Mouse (Mus musculus): ENCODE measurements around the gene Sirt7. TPM values are rescaled to one million over a fixed set of nuclear protein-coding genes. Genes with fewer than 3 reads are reported as not detected.

Sirt7 gene
- polyA plus RNA-seq, 1 experiment, result 107 TPM

DNA sequence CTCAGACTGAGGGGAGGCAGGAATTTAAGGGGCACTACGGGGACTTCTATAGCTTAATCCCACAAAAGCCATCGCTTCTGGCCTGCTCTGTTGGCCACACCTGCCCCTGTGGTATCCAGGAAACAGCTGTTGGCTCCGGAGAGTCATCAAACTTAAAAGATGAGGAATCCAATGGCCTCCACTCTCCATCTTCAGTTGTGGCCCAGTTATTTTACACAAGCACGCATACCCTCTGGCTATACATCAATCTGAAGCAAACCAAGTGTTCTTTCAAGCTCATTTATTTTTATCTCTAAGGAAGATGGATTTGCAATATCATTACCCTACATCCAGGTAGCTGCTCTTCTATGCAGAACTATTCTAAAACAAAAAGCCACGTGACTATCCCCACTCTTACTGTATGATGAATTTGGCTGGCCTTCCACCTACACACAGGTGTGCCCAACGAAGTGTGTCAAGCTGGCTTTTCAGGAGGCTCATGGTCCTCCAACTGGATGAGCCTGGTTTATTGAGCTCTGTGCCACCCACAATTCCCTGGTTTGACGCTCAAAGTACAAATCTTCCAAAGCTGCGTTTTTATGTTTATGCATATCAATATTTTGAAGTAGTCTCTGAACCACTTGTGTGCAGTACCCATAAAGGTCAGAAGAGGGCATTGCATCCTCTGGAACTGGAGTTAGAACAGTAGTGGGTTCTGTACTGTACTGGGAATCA, 42.6 kb downstream of the Sirt7 start:
- DNase-seq (ENCODE audit: low spot score), result no peak

- peak; percentile 93 for DNase-seq (ENCODE audit: low spot score)
These were observed 43.4 kb downstream of the Sirt7 start, which contains the start of gene Arhgdia for GRCm38 (mm10) chr11:120581490-120582267. Gene Arhgdia, minus strand, starts transcription at chr11:120581624.

DNA sequence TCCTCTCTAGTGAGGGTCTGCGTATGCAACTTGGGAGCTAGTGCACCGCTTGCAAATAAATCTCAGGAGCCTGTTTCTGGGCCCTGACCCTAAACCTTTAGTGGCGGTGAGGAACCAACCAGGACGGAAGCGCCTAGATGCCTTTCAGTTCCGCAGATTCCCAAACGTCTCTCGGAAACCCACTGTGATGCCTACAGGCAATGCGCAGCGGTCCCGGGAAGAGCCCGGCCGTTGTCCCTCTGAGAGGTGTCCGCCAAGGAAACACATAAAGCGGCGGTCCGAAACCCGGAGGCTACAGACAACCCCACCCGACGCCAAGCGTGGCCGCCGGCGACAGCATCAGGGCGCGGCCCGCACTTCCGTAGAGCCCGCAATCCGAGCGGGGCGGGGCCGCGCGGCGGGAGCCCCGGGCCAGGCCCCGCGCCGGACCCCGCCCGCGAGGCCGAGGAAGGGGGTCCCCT, 44.1 kb downstream of the Sirt7 start:
- peak; percentile 50 for DNase-seq (ENCODE audit: low spot score)

DNA sequence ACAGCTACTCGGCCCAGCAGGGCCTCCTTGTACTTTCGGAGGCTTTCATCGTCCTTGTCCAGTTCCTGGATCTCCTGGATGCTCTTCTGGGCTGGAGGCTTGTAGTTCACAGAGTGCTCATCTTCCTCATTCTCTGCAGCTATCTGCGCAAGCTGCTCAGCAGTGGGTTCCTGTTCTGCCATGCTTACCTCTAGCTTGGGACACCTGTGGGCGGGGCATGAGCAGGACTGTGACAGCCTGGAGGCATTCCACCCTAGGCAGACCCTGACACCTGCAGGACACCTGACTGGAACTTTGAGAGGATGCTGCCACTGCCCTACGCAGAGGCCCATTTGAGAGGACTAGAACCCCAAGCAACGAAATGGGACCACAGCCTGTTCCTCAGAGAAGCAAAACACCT, 44.9 kb downstream of the Sirt7 start:
- DNase-seq (ENCODE audit: low spot score), result no peak

DNA sequence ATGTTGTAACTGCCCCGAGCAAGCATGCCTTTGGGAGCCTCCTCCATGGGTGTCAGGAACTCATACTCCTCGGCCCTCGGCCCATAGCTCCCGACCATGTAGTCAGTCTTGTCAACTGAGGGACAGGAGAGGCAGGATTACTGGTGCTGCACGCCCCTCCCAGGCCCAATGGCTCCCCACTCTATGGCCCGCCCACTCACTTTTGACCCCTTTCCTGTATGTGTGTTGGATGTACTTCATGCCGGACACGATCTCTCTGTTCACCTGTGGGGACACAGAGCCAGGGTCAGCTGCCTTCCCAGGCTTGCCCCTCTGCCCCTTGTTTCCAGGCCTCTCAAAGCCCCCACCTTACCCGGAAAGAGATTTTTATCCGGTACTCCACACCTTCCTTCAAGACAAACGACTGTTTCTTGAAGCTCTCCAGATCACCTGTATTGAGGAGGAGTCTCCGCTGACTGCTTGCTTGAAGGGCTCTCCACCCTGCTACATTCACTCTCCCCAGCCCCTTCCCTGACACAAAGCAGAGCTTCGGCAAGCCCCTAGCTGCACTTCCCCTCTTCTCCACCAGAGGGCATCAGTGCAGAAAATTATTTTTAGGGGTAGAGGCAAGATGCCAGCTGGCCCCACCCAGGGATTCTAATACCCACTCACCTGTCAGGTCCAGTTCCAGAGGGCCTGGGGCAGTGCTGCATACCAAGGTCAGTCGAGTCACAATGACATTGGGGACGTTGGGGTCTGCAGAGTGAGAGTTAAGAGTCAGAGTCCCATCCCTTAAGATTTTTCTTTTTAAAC, 45.5 kb downstream of the Sirt7 start:
- peak; percentile 53 for DNase-seq (ENCODE audit: low spot score)

DNA sequence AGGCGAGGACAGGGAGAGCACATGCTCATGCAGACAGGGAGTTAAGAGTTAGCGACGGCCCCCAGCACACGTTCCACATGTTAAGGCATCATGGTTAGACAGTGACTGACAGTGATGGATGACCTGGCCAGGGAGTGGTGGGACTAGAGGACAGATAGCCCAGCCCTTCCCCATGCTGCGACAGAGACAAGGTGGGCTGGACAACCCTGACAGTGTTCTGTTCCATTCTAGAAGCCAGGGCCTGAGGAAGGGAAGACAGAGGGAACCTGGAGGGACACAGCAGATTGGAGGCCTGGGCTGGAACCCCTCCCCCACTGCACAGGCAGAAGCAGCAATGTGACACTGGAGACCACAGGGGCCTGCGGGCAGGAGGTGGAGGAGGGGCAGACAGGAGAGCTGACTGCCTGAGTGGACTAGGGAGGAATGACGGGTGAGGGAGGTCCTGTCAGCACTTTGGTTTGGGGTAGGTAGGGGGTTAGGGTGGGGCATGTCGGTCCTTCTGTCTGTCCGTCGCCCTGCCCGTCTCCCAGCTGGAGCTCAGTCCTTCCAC, 46.3 kb downstream of the Sirt7 start:
- DNase-seq (ENCODE audit: low spot score), result no peak

- no peak for DNase-seq (ENCODE audit: low spot score)
These were observed 46.9 kb downstream of the Sirt7 start for GRCm38 (mm10) chr11:120578024-120578693.

DNA sequence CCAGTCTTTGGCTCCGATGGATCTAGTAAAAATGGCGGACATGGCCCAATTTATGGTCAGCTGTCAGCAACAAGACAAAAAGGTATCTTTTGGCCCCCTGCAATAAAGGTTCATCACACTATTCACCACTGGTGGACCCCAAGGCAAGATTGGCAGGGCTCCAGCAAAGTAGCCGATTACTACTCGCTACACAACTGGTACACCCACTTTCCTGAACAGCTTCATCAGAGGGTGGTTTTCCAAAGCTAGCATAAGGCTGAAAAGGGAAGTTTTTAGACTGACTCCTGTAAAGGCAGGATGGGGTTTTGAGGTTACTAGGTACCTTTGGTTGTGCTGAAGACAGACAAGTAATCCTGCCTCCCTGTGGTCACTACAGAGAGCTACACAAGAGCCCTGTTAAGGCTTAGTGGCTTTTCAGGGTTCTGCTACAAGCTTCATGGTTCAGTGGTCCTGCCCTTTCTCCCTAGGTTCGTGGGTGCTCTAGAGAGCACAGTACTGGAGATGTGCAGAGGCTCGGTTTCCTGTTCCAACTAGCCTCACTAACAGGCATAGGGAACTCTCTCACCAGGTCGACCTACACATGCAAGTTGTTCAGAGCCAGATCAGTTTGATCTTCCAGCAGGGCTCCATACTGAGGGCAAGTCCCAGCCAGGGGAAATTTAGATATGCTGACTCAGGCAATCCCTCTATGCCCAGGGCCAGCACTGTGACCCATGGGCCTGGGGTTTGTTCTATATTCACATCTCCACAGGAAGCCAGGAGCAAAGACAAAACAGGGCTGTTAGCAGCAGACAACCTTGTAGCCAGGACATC, 47.6 kb downstream of the Sirt7 start:
- no peak for DNase-seq (ENCODE audit: low spot score)

GRCm38 (mm10) chr11:120576365-120576981, 48.6 kb downstream of the Sirt7 start:
- DNase-seq (ENCODE audit: low spot score), result no peak

- no peak for DNase-seq (ENCODE audit: low spot score)
These were observed 49.1 kb downstream of the Sirt7 start for GRCm38 (mm10) chr11:120575940-120576339.

DNA sequence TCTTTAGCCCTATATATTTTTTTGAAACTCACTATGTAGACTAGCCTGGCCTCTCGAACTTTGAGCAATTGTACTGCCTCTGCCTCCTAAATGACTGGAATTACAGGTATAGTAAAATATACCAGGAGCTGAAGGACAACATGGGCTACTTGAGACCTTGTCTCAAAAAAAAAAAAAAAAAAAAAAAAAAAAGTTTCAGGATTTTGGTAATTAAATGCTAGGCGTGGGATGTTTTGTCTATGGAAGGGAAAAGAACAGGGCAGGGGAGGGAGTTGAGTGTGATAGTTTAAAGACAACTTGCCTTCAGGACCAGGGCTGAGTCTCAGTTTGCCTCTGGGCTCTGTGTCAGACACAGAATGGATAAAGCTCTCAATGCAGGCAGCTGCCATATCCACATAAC, 50.0 kb downstream of the Sirt7 start:
- DNase-seq (ENCODE audit: low spot score), result no peak

DNA sequence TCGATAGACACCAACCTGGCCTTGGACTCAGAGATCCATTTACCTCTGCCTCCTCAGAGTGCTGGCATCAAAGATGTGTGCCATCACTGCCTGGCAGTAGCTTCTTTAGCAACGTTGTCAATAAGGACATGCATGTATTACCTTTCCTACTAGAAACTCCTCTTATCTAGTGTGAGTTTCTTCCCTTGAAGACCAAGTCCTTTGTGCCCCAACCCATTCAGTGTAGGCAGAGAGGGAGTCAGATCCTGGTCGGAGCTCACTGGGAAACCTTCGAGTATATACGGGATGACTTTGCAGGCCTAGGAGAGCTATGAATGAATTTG, 50.8 kb downstream of the Sirt7 start:
- DNase-seq (ENCODE audit: low spot score), result no peak

DNA sequence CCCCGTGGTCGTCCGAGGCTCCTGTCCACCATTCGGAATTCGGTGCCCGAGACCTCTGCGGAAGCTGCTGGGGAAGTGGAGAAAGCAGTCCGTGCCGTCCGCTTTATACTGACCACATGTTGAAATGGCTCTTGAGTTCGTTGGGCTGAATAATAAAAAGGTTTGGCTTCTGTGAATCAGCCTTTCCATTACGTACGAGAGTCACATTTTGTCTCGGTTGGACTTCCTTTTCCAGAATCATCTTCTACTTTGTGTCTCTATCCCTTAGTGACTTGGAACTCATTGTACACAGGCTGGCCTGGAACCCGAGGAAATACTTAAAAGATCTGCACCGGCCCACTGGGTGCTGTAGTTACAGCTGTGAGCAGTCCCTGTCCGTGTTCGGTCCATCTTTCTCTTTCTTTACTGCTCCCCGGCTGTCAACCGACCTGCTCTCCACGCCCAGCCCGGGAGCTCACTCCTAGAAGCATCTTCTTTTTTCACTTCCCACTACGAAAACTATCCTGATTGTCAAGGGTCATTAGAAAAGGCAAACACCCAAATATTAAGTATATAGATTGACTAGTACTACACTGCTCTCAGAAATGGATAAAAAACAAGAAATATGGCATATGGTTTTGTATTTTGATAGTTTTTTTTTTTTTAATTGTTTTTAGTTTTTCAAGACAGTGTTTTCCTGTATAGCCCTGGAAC, 51.3 kb downstream of the Sirt7 start:
- no peak for DNase-seq (ENCODE audit: low spot score)

DNA sequence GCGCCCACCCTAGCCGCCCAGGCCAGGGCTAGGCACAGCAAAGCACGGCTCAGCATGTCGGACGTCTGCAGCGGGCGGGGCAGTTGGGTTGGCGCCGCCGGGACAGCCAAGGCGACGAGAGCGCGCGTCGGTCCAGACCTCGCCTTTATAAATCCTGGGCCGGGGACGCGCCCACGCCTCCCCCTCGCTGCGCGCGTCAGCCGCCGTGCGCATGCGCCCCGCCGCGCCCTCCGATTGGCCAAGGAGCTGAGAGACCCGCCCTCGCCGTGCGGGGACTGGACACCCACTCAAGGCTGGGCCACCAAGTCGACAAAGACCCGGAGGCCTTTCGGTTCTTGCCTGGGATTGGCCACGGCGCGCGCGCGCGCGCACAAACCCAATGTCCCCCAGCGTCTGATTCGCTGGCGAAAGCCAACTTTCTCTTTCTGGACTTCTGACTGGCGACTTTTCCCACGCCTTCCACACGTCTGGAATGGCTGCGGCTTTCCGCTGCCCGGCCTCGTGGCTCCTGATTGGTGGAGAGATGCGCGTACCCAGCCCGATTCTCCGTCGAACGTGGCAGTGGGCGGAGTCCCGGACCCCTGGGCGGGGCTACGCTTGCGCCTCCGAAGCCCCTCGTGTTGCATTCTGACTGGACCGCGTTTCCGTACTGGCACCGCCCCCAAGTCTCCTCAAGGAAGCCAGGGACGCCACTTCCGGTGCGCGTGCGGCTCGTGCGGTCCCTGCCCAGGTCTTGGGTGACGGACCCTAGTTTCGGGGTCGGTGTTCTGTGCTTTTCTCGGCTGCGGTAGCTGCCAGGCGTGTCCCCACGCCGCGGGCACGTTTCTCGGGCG, 52.1 kb downstream of the Sirt7 start, which contains the start of gene P4hb:
P4hb (minus strand) TSS at position 502 of the 833 bp plus-strand sequence.
- peak; percentile 99 for DNase-seq (ENCODE audit: low spot score)

GRCm38 (mm10) chr11:120572417-120572751, 52.7 kb downstream of the Sirt7 start:
- no peak for DNase-seq (ENCODE audit: low spot score)

DNA sequence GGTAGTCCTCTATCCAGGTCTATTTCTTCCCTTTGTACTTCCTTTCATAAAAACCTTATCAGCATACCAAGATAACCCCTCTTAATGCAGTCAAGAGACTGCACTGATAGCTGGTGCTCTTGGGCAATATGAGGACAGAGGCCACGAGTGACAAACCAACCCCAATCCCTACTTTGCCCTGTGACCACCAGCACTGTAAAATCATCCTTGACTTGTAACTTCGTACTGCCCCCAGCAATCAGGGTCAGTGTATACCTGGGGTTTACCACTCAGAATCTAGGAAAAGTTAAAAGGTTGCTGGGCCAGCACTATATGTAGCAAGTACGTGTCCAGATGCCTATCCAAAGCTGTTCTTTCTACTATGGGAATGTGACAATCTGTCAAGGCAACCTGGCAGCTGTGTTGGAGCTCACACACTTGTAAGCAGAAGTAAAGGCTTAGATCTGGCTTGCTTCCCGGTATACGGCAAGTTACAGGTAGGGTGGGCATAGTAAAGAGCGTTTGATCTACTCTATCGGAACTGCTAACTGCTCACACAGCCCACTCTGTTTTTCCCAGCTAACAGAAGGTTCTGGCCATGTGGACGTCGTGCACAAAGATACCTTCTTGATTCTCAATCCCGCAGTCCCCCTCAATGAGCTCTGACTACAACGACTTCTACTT, 53.2 kb downstream of the Sirt7 start:
- no peak for DNase-seq (ENCODE audit: low spot score)

- no peak for DNase-seq (ENCODE audit: low spot score)
These were observed 53.9 kb downstream of the Sirt7 start for GRCm38 (mm10) chr11:120571122-120571521.
